Mouse (Mus musculus) c-Kit-positive CD71-positive TER-119-positive erythroid progenitor cells, embryonic 14.5 days (primary cell): Measurements from ENCODE around the gene Orm2.

Source experiments
- DNase-seq: peaks from one replicate; pipeline ENCODE4 v3.0.0-alpha.2; 2013; ENCODE audit warnings: low spot score

Orm2 gene

GRCm38 (mm10) chr4:63362150-63362549 is at the start of gene Orm2:
TSS of gene Orm2 (plus strand) at chr4:63362449.
- DNase-seq = no peak

- no peak for DNase-seq
These were observed 48.2 kb upstream of the Orm2 start for GRCm38 (mm10) chr4:63314063-63314462.

GRCm38 (mm10) chr4:63316076-63316746 is 46.0 kb upstream of the Orm2 start:
- DNase-seq = no peak

- peak; percentile 12 for DNase-seq
These were observed 42.7 kb upstream of the Orm2 start for GRCm38 (mm10) chr4:63319566-63319965.

- DNase-seq = no peak
These were observed 38.9 kb upstream of the Orm2 start for GRCm38 (mm10) chr4:63323275-63323815.

- no peak for DNase-seq
These were observed 28.8 kb upstream of the Orm2 start for GRCm38 (mm10) chr4:63333403-63333802.

- no peak for DNase-seq
These were observed 23.7 kb upstream of the Orm2 start for GRCm38 (mm10) chr4:63338414-63339076.

- no peak for DNase-seq
These were observed 19.8 kb upstream of the Orm2 start for GRCm38 (mm10) chr4:63342491-63342890.

GRCm38 (mm10) chr4:63343608-63344007 is 18.6 kb upstream of the Orm2 start:
- no peak for DNase-seq

GRCm38 (mm10) chr4:63344295-63344694 is 18.0 kb upstream of the Orm2 start, which contains the start of gene Orm1:
TSS of gene Orm1 (plus strand) at chr4:63344560.
- no peak for DNase-seq

- DNase-seq = no peak
These were observed 17.0 kb upstream of the Orm2 start for GRCm38 (mm10) chr4:63345261-63345660.

- DNase-seq = no peak
These were observed 15.6 kb upstream of the Orm2 start for GRCm38 (mm10) chr4:63346659-63347058.

GRCm38 (mm10) chr4:63348524-63348923 is 13.7 kb upstream of the Orm2 start:
- DNase-seq = no peak

GRCm38 (mm10) chr4:63355877-63356665 is 6.2 kb upstream of the Orm2 start, which contains the start of gene Orm3:
TSS of gene Orm3 (plus strand) at chr4:63356162.
- no peak for DNase-seq

GRCm38 (mm10) chr4:63356981-63357570 is 5.2 kb upstream of the Orm2 start:
- DNase-seq = no peak

GRCm38 (mm10) chr4:63359861-63360260 is 2.4 kb upstream of the Orm2 start:
- DNase-seq = no peak

- peak; percentile 66 for DNase-seq
These were observed 6.3 kb downstream of the Orm2 start for GRCm38 (mm10) chr4:63368577-63368976.

- no peak for DNase-seq
These were observed 8.6 kb downstream of the Orm2 start for GRCm38 (mm10) chr4:63370897-63371296.

GRCm38 (mm10) chr4:63371890-63372289 is 9.6 kb downstream of the Orm2 start:
- DNase-seq = peak; percentile 69

GRCm38 (mm10) chr4:63373404-63373803 is 11.2 kb downstream of the Orm2 start:
- peak; percentile 43 for DNase-seq

GRCm38 (mm10) chr4:63374331-63374730 is 12.1 kb downstream of the Orm2 start:
- DNase-seq = peak; percentile 86

GRCm38 (mm10) chr4:63375367-63375766 is 13.1 kb downstream of the Orm2 start:
- no peak for DNase-seq
